Mouse (Mus musculus) gastrocnemius, adult 18-20 months (tissue): ENCODE data around the gene Slc25a33. TPM values are rescaled to one million over a fixed set of nuclear protein-coding genes. Genes with fewer than 3 reads are reported as not detected.
"Not testable (repeated sequence)": the region's sequence is repeated elsewhere in the genome, so short reads cannot be mapped to it uniquely, and the experiment has no call there.

Experiments
- DNase-seq: peaks from one replicate; pipeline ENCODE4 v3.0.0; 2021; ENCODE audit warnings: low spot score
- total RNA-seq, 2 experiments: library from RNA; stranded (reverse); gene quantifications; 2 replicates each; pipeline ENCODE4 v1.2.3; 2021

The Slc25a33 gene
- total RNA-seq, 2 experiments from 2014 or later = 10.8 to 14.4 TPM

GRCm38 (mm10) chr4:149759517-149759916 is 14.6 kb downstream of the Slc25a33 start:
- no peak for DNase-seq

GRCm38 (mm10) chr4:149758423-149758822 is 15.7 kb downstream of the Slc25a33 start:
- no peak for DNase-seq

- DNase-seq = not testable (repeated sequence)
Observed at GRCm38 (mm10) chr4:149756546-149756945, 17.5 kb downstream of the Slc25a33 start.

- DNase-seq = no peak
Observed at GRCm38 (mm10) chr4:149752836-149753235, 21.2 kb downstream of the Slc25a33 start.

- peak; percentile 68 for DNase-seq
Observed at GRCm38 (mm10) chr4:149752124-149752799, 21.8 kb downstream of the Slc25a33 start.

GRCm38 (mm10) chr4:149750671-149751070 is 23.4 kb downstream of the Slc25a33 start:
- DNase-seq = no peak

GRCm38 (mm10) chr4:149749663-149750015 is 24.4 kb downstream of the Slc25a33 start:
- DNase-seq = not testable (repeated sequence)

GRCm38 (mm10) chr4:149749003-149749662 is 24.9 kb downstream of the Slc25a33 start:
- no peak for DNase-seq

- DNase-seq = no peak
Observed at GRCm38 (mm10) chr4:149744119-149744518, 30.0 kb downstream of the Slc25a33 start.

GRCm38 (mm10) chr4:149742011-149742530 is 32.0 kb downstream of the Slc25a33 start:
- no peak for DNase-seq

- DNase-seq = no peak
Observed at GRCm38 (mm10) chr4:149740301-149740700, 33.8 kb downstream of the Slc25a33 start.

- no peak for DNase-seq
Observed at GRCm38 (mm10) chr4:149739478-149739877, 34.6 kb downstream of the Slc25a33 start.

- DNase-seq = peak; percentile 93
Observed at GRCm38 (mm10) chr4:149737383-149738324, 36.4 kb downstream of the Slc25a33 start, which contains the start of gene Tmem201. Gene Tmem201, minus strand, starts transcription at chr4:149738044.

GRCm38 (mm10) chr4:149736581-149736980 is 37.5 kb downstream of the Slc25a33 start:
- peak; percentile 72 for DNase-seq

GRCm38 (mm10) chr4:149735624-149736250 is 38.3 kb downstream of the Slc25a33 start:
- DNase-seq = no peak

GRCm38 (mm10) chr4:149734730-149735475 is 39.2 kb downstream of the Slc25a33 start:
- no peak for DNase-seq

- no peak for DNase-seq
Observed at GRCm38 (mm10) chr4:149734246-149734645, 39.8 kb downstream of the Slc25a33 start.

GRCm38 (mm10) chr4:149733748-149734147 is 40.3 kb downstream of the Slc25a33 start:
- no peak for DNase-seq

GRCm38 (mm10) chr4:149732800-149733199 is 41.3 kb downstream of the Slc25a33 start:
- DNase-seq = no peak

- no peak for DNase-seq
Observed at GRCm38 (mm10) chr4:149732313-149732712, 41.8 kb downstream of the Slc25a33 start.
